Mouse (Mus musculus): ENCODE measurements around the gene Hoxc4. TPM values are rescaled to one million over a fixed set of nuclear protein-coding genes. Genes with fewer than 3 reads are reported as not detected.

The Hoxc4 gene
- polyA plus RNA-seq, 2 experiments from 2014 or later = not detected

DNA sequence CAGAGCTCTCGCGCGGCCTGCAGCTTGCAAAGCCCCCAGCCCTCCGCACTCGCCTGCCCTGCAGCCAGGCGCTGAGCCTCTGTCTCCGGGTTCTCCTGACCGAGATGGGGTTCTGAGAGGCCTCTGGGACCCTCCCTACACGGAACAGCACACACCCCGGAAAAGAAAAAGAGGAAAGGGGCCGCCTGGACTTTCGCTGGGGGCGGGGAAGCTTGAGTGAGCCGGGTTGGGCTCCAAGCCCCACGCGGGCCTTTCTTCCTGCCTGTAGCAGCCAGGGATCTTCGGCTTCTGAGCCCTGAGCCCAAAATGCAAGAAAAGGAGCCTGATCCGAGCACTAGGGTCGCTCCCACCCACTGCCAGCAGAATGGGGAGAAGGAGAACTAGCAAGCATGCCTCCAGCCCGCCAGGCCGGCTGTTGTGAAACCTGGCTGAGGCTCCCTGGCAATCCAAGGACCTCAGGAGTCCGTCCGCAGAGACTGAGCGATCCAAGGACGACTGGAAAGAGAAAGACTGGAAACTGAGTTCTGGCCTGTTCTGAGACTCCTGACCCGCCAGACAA lies 6.7 kb upstream of the Hoxc4 start:
- no peak for ATAC-seq

DNA sequence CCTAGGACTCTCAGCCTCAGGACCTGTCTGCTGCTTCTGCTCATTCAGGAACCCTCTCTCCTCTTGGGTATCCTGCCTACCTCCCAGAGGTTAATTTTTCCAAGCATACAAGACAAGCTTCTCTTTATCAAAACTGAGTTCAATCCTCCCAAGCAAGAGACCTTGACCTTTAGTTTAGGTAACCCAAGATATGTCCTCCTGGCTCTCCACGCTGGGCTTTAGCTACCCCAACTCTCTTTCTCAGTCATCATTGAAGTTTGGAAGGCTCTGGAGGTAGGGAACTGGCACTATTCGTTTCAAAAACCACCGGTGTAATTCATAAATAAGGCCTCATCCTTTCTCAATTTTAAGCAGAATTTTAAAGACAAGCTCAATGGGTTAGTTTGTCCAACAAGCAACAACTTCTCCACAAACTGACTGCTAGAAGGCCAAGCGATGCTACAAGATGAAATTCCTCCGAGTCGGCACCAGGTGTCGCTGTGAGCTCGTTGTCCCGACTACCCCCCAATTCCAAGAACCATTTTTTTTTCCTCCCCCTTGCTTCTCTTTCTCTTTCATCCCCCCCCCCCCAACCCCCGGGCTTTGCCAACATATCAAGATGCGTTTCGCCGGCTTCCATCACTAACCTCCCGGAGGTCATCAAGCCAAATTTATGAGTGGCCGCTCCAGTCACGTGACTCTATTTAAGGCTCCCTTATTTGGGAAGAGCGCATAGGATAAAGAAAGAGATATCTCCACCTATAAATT lies 5.3 kb upstream of the Hoxc4 start:
- no peak for ATAC-seq

DNA sequence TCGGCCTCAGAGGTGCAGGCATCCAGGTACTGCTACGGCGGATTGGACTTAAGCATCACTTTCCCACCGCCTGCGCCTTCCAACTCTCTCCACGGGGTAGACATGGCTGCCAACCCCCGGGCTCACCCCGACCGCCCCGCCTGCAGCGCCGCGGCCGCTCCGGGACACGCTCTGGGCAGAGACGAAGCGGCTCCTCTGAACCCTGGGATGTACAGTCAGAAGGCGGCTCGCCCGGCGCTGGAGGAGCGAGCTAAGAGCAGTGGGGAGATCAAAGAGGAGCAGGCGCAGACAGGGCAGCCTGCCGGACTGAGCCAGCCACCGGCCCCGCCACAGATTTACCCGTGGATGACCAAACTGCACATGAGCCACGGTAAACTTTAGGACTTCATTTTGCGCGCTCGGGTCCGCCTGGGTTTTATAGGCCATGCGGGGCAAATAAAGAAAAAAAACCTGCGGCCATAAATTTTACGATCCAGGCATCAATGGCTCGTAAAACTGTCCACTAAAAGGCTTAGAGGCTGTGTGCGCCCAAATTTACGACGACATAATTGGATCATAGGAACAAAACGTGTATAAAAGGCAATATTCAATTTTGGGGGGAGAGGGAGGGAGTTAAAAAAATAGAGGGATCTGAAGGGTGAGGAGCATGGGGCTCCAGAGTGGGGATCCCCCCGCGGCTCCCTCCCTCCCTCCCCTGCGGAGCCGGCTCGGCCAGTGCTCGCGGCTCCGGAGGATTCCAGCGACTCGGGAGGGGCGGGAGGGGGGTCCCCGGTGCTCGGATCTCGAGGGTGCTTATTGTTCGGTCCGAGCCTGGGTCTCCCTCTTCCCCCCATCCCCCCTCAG lies 4.3 kb upstream of the Hoxc4 start:
- ATAC-seq = no peak

DNA sequence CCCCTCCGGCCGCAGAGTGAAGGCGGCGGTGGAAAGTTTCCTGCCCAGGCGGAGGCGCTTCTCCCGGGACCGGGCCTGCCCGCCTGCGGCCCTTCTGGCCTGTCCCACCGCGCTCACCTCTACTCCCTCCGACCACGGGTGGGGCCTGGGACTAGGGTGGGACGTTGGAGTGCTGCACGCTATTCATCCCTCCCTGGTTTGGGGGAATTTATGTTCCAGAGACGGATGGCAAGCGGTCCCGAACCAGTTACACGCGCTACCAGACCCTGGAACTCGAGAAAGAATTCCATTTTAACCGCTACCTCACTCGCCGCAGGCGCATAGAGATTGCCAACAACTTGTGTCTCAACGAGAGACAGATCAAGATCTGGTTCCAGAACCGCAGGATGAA lies 3.7 kb upstream of the Hoxc4 start:
- no peak for ATAC-seq

- ATAC-seq = no peak
Observed at GRCm38 (mm10) chr15:103015406-103016166, 3.1 kb upstream of the Hoxc4 start.

- no peak for ATAC-seq
Observed at GRCm38 (mm10) chr15:103020899-103021418, 2.2 kb downstream of the Hoxc4 start.

DNA sequence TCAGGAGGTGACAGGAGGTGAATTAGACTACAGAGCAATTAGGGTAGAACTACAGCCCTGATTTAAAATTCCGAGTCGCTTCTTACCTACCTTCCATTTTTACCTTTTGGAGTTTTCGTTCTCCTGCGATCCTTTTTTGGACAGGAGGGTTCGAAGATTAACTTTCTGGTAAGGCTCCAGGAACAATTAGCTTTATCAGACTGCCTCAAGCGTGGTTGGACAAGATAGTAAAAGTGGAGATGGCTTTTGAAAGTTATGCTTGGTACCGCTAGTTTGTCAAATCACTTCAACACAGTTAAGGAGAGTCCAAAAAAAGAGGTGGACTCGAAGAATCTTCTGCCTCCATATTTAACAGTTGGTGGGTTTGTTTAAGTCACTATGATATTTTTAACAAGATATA lies 2.8 kb downstream of the Hoxc4 start:
- no peak for ATAC-seq

GRCm38 (mm10) chr15:103024131-103024530 lies 5.4 kb downstream of the Hoxc4 start:
- no peak for ATAC-seq

DNA sequence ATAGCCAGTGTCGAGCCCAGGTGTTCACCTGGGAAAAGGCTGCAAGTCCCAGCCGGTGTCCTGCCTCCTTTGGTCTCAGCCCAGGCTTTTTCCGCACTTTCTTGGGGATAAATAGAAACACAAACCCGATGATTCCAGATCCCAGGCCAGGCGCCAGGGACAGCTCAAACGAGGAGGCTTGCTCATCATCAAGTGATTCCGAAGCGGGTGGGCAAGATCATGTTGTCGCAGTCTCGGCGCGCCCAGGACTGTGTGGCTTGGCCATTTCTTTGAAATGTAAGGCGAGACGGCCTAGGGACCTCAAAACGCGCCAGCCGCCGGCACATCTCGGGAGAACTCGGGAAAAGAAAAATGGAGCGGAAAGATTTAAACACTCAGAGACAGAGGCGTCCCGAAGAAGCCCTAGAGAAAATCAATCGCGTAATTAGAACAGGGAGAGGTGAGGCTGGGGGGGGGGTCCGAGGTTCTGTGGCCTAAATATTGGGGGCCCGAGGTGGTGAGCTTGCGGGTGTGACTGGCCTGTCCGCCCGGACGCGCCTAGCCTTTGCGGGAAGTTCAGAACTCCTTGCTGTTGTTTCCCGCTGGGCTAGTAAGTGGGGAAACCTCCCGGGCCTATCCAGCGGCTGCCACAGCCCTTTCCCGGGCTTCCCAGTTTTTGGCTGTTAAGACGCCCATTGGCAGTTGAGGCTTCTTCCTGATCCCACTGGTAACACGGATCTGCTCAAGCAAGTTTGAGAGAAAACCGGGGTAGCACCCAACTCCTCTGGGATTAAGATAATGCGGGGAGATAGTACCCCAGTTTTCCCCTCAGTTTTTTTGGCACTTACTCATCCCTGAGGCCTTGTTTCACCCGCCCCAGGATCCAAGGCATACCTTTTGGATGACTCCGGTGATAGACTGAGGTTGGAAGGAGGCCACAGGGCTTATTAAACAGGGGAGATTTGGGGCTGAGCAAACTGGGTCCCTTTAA lies 8.8 kb downstream of the Hoxc4 start:
- ATAC-seq = no peak

DNA sequence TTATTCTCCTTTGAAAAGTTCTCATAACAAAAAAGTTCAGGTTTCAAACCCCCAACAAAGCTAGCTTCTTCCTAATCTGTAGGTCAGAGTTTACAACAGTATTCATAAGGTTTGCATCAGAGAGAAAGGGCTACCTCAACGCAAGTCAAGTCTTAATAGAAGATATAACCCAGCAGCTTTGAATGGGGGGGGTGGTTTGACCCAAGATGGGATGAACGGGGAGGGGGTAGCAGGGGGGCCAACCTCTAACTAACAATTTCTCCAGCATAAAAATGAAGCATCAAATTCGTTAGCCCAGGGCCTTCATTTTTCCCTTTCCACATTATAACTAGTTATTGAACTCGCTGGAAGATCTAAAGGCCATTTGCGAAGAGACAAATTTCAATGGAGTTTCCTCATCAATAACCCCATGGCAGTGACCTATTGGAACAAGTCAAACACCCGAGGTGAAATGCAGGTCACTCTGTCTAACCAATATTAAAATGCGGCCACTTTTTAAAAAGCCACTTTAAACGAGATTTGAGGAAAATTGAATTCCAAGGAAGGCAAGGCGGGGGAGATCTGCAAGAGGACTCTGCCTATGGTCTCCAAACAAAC lies 10.3 kb downstream of the Hoxc4 start:
- ATAC-seq = no peak

DNA sequence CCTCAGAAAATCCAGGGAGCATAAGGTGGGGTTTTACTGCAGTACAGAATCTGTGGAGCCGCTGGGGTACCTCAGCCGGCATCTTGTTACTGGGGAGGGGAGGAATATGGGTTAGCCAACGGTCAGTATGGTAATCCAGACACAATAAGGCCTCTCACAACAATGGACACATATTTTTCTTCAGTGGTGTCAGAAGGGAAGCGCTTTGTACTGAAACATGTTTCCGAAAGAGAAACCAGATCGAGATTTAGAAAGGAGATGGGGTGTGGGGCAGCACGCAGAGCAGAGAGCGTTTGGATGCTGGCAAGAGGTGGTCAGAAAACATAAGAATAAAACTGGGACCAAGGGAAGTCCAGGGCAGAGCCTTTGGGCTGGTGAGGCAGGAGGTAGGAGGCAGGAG lies 11.4 kb downstream of the Hoxc4 start:
- no peak for ATAC-seq

- ATAC-seq = no peak
Observed at GRCm38 (mm10) chr15:103032167-103032566, 13.4 kb downstream of the Hoxc4 start.

- no peak for ATAC-seq
Observed at GRCm38 (mm10) chr15:103032646-103033575, 14.2 kb downstream of the Hoxc4 start.

DNA sequence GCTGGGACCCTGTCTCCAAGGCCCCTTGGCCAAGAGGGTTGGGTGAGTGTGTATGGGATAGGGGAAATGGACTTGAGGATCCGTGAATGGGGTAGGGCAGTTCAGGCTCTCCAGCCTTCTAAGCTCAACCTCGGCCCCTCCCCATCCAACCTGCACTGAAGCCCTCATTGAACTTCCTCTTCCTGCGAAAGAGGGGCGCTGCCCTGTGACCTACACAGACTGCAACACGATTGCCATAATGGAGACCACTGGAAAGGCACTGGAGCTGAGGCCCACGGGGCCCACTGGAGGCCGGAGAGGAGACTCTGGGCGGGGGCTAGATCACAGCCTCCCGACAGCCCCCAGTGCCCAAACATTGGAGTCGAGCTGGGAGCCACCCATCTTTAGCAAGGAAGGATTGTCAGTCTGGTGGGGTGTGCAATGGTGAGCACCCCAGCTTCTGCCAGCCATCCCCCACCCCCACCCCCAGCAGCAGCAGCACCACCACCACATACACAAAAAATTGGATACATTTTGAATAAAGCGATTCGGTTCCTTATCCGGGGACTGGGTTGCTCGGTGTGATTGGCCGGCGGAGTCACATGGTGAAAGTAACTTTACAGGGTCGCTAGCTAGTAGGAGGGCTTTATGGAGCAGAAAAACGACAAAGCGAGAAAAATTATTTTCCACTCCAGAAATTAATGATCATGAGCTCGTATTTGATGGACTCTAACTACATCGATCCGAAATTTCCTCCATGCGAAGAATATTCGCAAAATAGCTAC lies 15.5 kb downstream of the Hoxc4 start:
- no peak for ATAC-seq

GRCm38 (mm10) chr15:103034807-103035547 lies 16.2 kb downstream of the Hoxc4 start:
- ATAC-seq = no peak

DNA sequence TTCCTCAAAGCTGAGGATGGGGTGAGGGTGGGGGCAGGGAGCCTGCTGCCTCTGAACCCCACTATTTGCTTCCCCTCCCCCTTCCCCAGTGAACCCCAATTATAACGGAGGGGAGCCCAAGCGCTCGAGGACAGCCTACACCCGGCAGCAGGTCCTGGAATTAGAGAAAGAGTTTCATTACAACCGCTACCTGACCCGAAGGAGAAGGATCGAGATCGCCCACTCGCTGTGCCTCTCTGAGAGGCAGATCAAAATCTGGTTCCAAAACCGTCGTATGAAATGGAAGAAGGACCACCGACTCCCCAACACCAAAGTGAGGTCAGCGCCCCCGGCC lies 16.8 kb downstream of the Hoxc4 start:
- no peak for ATAC-seq

DNA sequence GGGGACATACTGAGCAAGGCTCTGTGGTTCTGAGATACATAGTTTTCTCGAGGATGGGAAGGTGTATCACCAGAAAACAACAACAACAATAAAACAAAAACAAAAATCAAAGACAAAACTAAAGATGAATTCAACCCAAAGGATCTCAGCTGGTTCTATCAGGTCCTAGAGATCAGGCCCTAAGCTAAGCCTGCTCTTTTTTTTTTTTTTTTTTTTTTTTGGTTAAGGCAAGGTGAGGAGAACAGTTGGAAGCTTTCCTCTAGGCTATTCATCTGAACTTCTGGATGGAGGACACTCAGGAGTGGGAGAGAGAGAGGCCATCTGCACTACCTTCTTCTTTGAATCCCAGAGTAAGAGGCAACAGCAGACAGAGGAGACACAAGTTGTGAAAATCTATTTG lies 18.8 kb downstream of the Hoxc4 start:
- ATAC-seq = no peak

- ATAC-seq = no peak
Observed at GRCm38 (mm10) chr15:103038701-103039480, 20.2 kb downstream of the Hoxc4 start.
